Mouse (Mus musculus) liver, embryonic 16.5 days (tissue): ENCODE measurements around the gene Med22. TPM values are rescaled to one million over a fixed set of nuclear protein-coding genes. Genes with fewer than 3 reads are reported as not detected.

ENCODE experiments used
- ATAC-seq: fragments of 200-750 bp; cut with Nextera tagmentation; 2 replicates; pipeline ENCODE4 v1.8.0; 2017; ENCODE audit warnings: low read depth, mild to moderate bottlenecking, moderate number of reproducible peaks, moderate library complexity
- H3K27ac ChIP-seq: fragments of 300-500 bp; sonication (generic); 2 replicates; pipeline ENCODE4 v1.5.1; 2014; ENCODE audit warnings: mild to moderate bottlenecking, low read length
- H3K27me3 ChIP-seq: fragments of 300-500 bp; sonication (generic); 2 replicates; pipeline ENCODE4 v1.6.1; 2014; ENCODE audit warnings: low read depth, low read length, mixed read lengths; ENCODE audit not compliant: control insufficient read depth, insufficient read depth
- H3K36me3 ChIP-seq: fragments of 300-500 bp; sonication (generic); 2 replicates; pipeline ENCODE4 v1.6.1; 2014; ENCODE audit warnings: mild to moderate bottlenecking; ENCODE audit not compliant: control insufficient read depth, insufficient read depth
- H3K4me1 ChIP-seq: fragments of 300-500 bp; sonication (generic); 2 replicates; pipeline ENCODE4 v1.6.1; 2014; ENCODE audit warnings: low read depth, low read length, mixed read lengths; ENCODE audit not compliant: control insufficient read depth
- H3K4me2 ChIP-seq: fragments of 300-500 bp; sonication (generic); 2 replicates; pipeline ENCODE4 v1.6.1; 2014; ENCODE audit warnings: low read depth, low read length, mixed read lengths
- H3K4me3 ChIP-seq: fragments of 300-500 bp; sonication (generic); 2 replicates; pipeline ENCODE4 v1.5.1; 2014; ENCODE audit warnings: low read depth, mild to moderate bottlenecking, low read length
- H3K9ac ChIP-seq: fragments of 300-500 bp; sonication (generic); 2 replicates; pipeline ENCODE4 v1.6.1; 2014; ENCODE audit warnings: low read depth, low read length
- H3K9me3 ChIP-seq: fragments of 300-500 bp; sonication (generic); replicated peaks from 2 replicates; pipeline ENCODE4 v1.6.1; 2016; ENCODE audit warnings: low read length; ENCODE audit not compliant: control insufficient read depth
- WGBS: fragments of 180-500 bp; shearing (Covaris S2); extraction: QIAGEN DNeasy Blood & Tissue Kit; methylation state at CpG from one replicate; pipeline ENCODE4 v1.1.7; 2014; ENCODE audit not compliant: insufficient replicate concordance; 5-methylcytosine and 5-hydroxymethylcytosine counted together
- polyA plus RNA-seq: library from polyadenylated mRNA; unstranded; fragments of >200 nt; fragmentation: Nextera tagmentation; extraction: Ambion mirVana; gene quantifications from 2 replicates; pipeline ENCODE4 v1.2.1, GENCODE M21; 2015

Med22 gene
- polyA plus RNA-seq, 1 experiment from 2014 or later: 19.5 TPM

- WGBS: 76% methylated on average over 9 of the region's 9 CpGs
- ATAC-seq: no peak; the same call in 1 of the 2 replicates
- peaks cover 9% of the 10 kb centered on the region for H3K4me1 ChIP-seq
- no peak overlapping the region for H3K9ac ChIP-seq
- H3K27ac ChIP-seq: no peak overlapping the region
- peaks cover 61% of the 10 kb centered on the region for H3K36me3 ChIP-seq
- H3K4me2 ChIP-seq: no peak overlapping the region
- no peak overlapping the region for H3K4me3 ChIP-seq
- no peaks in the 10 kb centered on the region for H3K9me3 ChIP-seq
- no peaks in the 10 kb centered on the region for H3K27me3 ChIP-seq
Measured at GRCm38 (mm10) chr2:26921784-26922183, 11.3 kb upstream of the Med22 start.

GRCm38 (mm10) chr2:26920190-26920855, 9.8 kb upstream of the Med22 start:
- Histone ChIP-seq H3K27me3 (no peaks in the 10 kb centered on the region), H3K36me3 (peaks cover 53% of the 10 kb centered on the region), H3K9ac (no peak overlapping the region), H3K9me3 (no peaks in the 10 kb centered on the region), H3K4me1 (peaks cover 16% of the 10 kb centered on the region), H3K4me3 (no peak overlapping the region), H3K4me2 (no peak overlapping the region), H3K27ac (no peak overlapping the region)
- 79% methylated on average over 6 of the region's 6 CpGs for WGBS
- ATAC-seq: no peak

GRCm38 (mm10) chr2:26919684-26920083, 9.2 kb upstream of the Med22 start:
- Histone ChIP-seq H3K9ac (no peak overlapping the region), H3K36me3 (peaks cover 47% of the 10 kb centered on the region), H3K4me2 (no peak overlapping the region), H3K27ac (no peak overlapping the region), H3K9me3 (no peaks in the 10 kb centered on the region), H3K27me3 (no peaks in the 10 kb centered on the region), H3K4me1 (peaks cover 23% of the 10 kb centered on the region), H3K4me3 (no peak overlapping the region)
- ATAC-seq: no peak
- 84% methylated on average over 3 of the region's 3 CpGs for WGBS

- H3K36me3 ChIP-seq: peaks cover 49% of the 10 kb centered on the region
- peak overlapping the region; percentile 77 for H3K9ac ChIP-seq
- H3K27ac ChIP-seq: peak overlapping the region; percentile 63
- peak overlapping the region; percentile 68 for H3K4me3 ChIP-seq
- H3K4me1 ChIP-seq: peaks cover 35% of the 10 kb centered on the region
- H3K27me3 ChIP-seq: no peaks in the 10 kb centered on the region
- H3K4me2 ChIP-seq: peak overlapping the region; percentile 94
- ATAC-seq: peak; percentile 27
- no peaks in the 10 kb centered on the region for H3K9me3 ChIP-seq
- WGBS: 4% methylated on average over 13 of the region's 13 CpGs
Measured at GRCm38 (mm10) chr2:26916738-26917137, 6.3 kb upstream of the Med22 start.

GRCm38 (mm10) chr2:26915927-26916728, 5.7 kb upstream of the Med22 start, which contains the start of the genes Surf2 and Surf1:
Gene Surf2 (plus strand): TSS chr2:26916367.
Gene Surf1 (minus strand): TSS chr2:26916530.
- peaks cover 51% of the 10 kb centered on the region for H3K36me3 ChIP-seq
- H3K27me3 ChIP-seq: no peaks in the 10 kb centered on the region
- H3K4me2 ChIP-seq: peak within 1 kb of the TSS; percentile 94
- no peaks in the 10 kb centered on the region for H3K9me3 ChIP-seq
- H3K27ac ChIP-seq: peak within 1 kb of the TSS; percentile 63
- H3K4me3 ChIP-seq: peak within 1 kb of the TSS; percentile 68
- peak; percentile 74 for ATAC-seq
- 1% methylated on average over 47 of the region's 47 CpGs for WGBS
- peak within 1 kb of the TSS; percentile 77 for H3K9ac ChIP-seq
- H3K4me1 ChIP-seq: peaks cover 37% of the 10 kb centered on the region

GRCm38 (mm10) chr2:26914148-26914941, 3.9 kb upstream of the Med22 start:
- peak overlapping the region; percentile 94; the same call in 1 of the 2 replicates for H3K4me2 ChIP-seq
- H3K9me3 ChIP-seq: no peaks in the 10 kb centered on the region
- H3K4me3 ChIP-seq: no peak overlapping the region
- ATAC-seq: no peak
- H3K4me1 ChIP-seq: peaks cover 37% of the 10 kb centered on the region
- H3K36me3 ChIP-seq: peaks cover 35% of the 10 kb centered on the region
- no peak overlapping the region for H3K27ac ChIP-seq
- 51% methylated on average over 8 of the region's 8 CpGs for WGBS
- no peaks in the 10 kb centered on the region for H3K27me3 ChIP-seq
- no peak overlapping the region for H3K9ac ChIP-seq

GRCm38 (mm10) chr2:26913416-26914147, 3.1 kb upstream of the Med22 start:
- H3K9ac ChIP-seq: no peak overlapping the region
- H3K4me1 ChIP-seq: peaks cover 43% of the 10 kb centered on the region
- no peak overlapping the region for H3K4me3 ChIP-seq
- WGBS: 53% methylated on average over 17 of the region's 17 CpGs
- peaks cover 28% of the 10 kb centered on the region for H3K36me3 ChIP-seq
- no peak overlapping the region for H3K27ac ChIP-seq
- H3K9me3 ChIP-seq: no peaks in the 10 kb centered on the region
- no peaks in the 10 kb centered on the region for H3K27me3 ChIP-seq
- ATAC-seq: no peak
- no peak overlapping the region for H3K4me2 ChIP-seq

- 42% methylated on average over 5 of the region's 5 CpGs for WGBS
- Histone ChIP-seq H3K9me3 (no peaks in the 10 kb centered on the region), H3K9ac (peak overlapping the region; percentile 85), H3K27me3 (no peaks in the 10 kb centered on the region), H3K4me3 (peak overlapping the region; percentile 69), H3K4me2 (peak overlapping the region; percentile 74), H3K36me3 (peaks cover 36% of the 10 kb centered on the region), H3K27ac (no peak overlapping the region), H3K4me1 (peaks cover 46% of the 10 kb centered on the region)
- ATAC-seq: no peak
Measured at GRCm38 (mm10) chr2:26912253-26912770, 1.8 kb upstream of the Med22 start.
